Mouse (Mus musculus): ENCODE results near the gene Fmo1.

Gene Fmo1

GRCm38 (mm10) chr1:162866280-162866681, at the start of gene Fmo1:
TSS of gene Fmo1 (minus strand) at chr1:162866610.
- no peak for DNase-seq

GRCm38 (mm10) chr1:162914932-162915556, 48.6 kb upstream of the Fmo1 start:
- DNase-seq, result no peak

- no peak for DNase-seq
These were observed 45.7 kb upstream of the Fmo1 start for GRCm38 (mm10) chr1:162912085-162912484.

GRCm38 (mm10) chr1:162901879-162902278, 35.5 kb upstream of the Fmo1 start:
- DNase-seq, result no peak

GRCm38 (mm10) chr1:162897838-162898811, 31.7 kb upstream of the Fmo1 start, which contains the start of gene Fmo2:
TSS of gene Fmo2 (minus strand) at chr1:162898726.
- peak; percentile 59 for DNase-seq

GRCm38 (mm10) chr1:162895900-162896299, 29.5 kb upstream of the Fmo1 start:
- DNase-seq, result peak; percentile 48

GRCm38 (mm10) chr1:162893014-162893413, 26.6 kb upstream of the Fmo1 start:
- DNase-seq, result no peak

GRCm38 (mm10) chr1:162891980-162892451, 25.6 kb upstream of the Fmo1 start:
- DNase-seq, result peak; percentile 32

- DNase-seq, result no peak
These were observed 22.2 kb upstream of the Fmo1 start for GRCm38 (mm10) chr1:162888646-162889045.

GRCm38 (mm10) chr1:162887644-162888043, 21.2 kb upstream of the Fmo1 start:
- no peak for DNase-seq

GRCm38 (mm10) chr1:162886138-162886816, 19.9 kb upstream of the Fmo1 start:
- no peak for DNase-seq

GRCm38 (mm10) chr1:162882681-162883080, 16.3 kb upstream of the Fmo1 start:
- no peak for DNase-seq

- DNase-seq, result peak; percentile 62
These were observed 13.4 kb upstream of the Fmo1 start for GRCm38 (mm10) chr1:162879595-162880369.

GRCm38 (mm10) chr1:162875091-162875490, 8.7 kb upstream of the Fmo1 start:
- no peak for DNase-seq

GRCm38 (mm10) chr1:162871701-162872311, 5.4 kb upstream of the Fmo1 start:
- DNase-seq, result peak; percentile 66

GRCm38 (mm10) chr1:162870978-162871377, 4.6 kb upstream of the Fmo1 start:
- DNase-seq, result no peak

GRCm38 (mm10) chr1:162867396-162867795, 986 bp upstream of the Fmo1 start:
- DNase-seq, result no peak

GRCm38 (mm10) chr1:162865493-162865830, 948 bp downstream of the Fmo1 start:
- no peak for DNase-seq

- DNase-seq, result no peak
These were observed 1.5 kb downstream of the Fmo1 start for GRCm38 (mm10) chr1:162864816-162865492.

GRCm38 (mm10) chr1:162864279-162864678, 2.1 kb downstream of the Fmo1 start:
- DNase-seq, result no peak

- DNase-seq, result no peak
These were observed 2.8 kb downstream of the Fmo1 start for GRCm38 (mm10) chr1:162863579-162863978.
